Mouse (Mus musculus) c-Kit-negative CD71-positive TER-119-positive erythroid progenitor cells, embryonic 14.5 days (primary cell): ENCODE measurements around the gene Ercc5.

Experiments
- DNase-seq: peaks from one replicate; pipeline ENCODE4 v3.0.0-alpha.2; 2013; ENCODE audit warnings: low read depth, low spot score

The Ercc5 gene

GRCm38 (mm10) chr1:44173903-44174302 is 26.4 kb downstream of the Ercc5 start:
- no peak for DNase-seq

GRCm38 (mm10) chr1:44178086-44178485 is 30.5 kb downstream of the Ercc5 start:
- DNase-seq = no peak

- DNase-seq = no peak
Observed at GRCm38 (mm10) chr1:44186396-44186795, 38.9 kb downstream of the Ercc5 start.

GRCm38 (mm10) chr1:44198273-44199171 is 51.0 kb downstream of the Ercc5 start:
- DNase-seq = no peak

GRCm38 (mm10) chr1:44202876-44203275 is 55.3 kb downstream of the Ercc5 start:
- DNase-seq = no peak

GRCm38 (mm10) chr1:44214443-44214842 is 66.9 kb downstream of the Ercc5 start:
- no peak for DNase-seq

GRCm38 (mm10) chr1:44216352-44217116 is 69.0 kb downstream of the Ercc5 start:
- DNase-seq = no peak

GRCm38 (mm10) chr1:44217118-44217517 is 69.6 kb downstream of the Ercc5 start:
- no peak for DNase-seq

GRCm38 (mm10) chr1:44218876-44219275 is 71.3 kb downstream of the Ercc5 start, which contains the start of gene Mettl21e:
Gene Mettl21e, minus strand, starts transcription at chr1:44218961.
- DNase-seq = no peak

- DNase-seq = no peak
Observed at GRCm38 (mm10) chr1:44229044-44229443, 81.5 kb downstream of the Ercc5 start.
